Mouse (Mus musculus) heart, postnatal 4 days (tissue): Measurements from ENCODE around the gene 4930579F01Rik. TPM values are rescaled to one million over a fixed set of nuclear protein-coding genes. Genes with fewer than 3 reads are reported as not detected.

Experiments used
- DNase-seq: peaks from one replicate; pipeline ENCODE4 v3.0.0; 2021
- total RNA-seq, 2 experiments: library from RNA; stranded (reverse); gene quantifications; 2 replicates each; pipeline ENCODE4 v1.2.3; 2021

The 4930579F01Rik gene
- total RNA-seq, result not detected

DNA sequence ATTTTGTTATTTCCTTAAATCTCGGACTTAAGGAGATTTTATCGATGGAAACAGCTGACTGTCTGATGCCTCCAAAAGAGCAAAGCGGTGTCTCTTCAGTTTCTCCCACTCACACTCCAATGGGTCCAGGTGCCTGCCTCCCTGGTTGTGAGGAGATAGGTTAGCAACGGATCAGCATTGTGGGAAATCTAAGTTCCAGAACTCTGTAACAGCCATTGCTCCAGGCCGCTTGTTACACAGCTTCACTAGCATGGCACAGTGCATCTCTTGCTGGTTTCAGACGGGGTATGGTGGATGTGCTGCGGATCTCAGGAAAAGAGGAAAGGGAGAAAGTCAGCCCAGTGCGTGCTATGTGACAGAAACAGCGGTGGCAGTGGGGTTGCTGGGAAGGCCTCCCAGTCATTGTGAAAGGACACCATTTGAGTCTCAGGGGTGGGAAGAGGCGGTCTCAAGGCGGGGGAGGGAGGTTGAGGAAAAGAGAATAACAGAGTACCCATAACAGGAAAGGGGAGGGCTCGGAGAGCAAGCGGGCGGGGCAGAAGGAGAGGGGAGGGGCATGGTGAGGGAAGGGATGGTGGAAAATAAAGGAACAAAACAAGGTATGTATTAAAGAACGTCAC is at the start of gene 4930579F01Rik:
Gene 4930579F01Rik, minus strand, starts transcription at position 143 of the 620 bp plus-strand sequence.
- no peak for DNase-seq

- no peak for DNase-seq
These were observed 49.3 kb upstream of the 4930579F01Rik start for GRCm38 (mm10) chr3:138242933-138243332.

- DNase-seq, result no peak
These were observed 48.5 kb upstream of the 4930579F01Rik start for GRCm38 (mm10) chr3:138242021-138242726.

GRCm38 (mm10) chr3:138241371-138241770 is 47.7 kb upstream of the 4930579F01Rik start:
- no peak for DNase-seq

- DNase-seq, result no peak
These were observed 47.3 kb upstream of the 4930579F01Rik start for GRCm38 (mm10) chr3:138240942-138241341.

DNA sequence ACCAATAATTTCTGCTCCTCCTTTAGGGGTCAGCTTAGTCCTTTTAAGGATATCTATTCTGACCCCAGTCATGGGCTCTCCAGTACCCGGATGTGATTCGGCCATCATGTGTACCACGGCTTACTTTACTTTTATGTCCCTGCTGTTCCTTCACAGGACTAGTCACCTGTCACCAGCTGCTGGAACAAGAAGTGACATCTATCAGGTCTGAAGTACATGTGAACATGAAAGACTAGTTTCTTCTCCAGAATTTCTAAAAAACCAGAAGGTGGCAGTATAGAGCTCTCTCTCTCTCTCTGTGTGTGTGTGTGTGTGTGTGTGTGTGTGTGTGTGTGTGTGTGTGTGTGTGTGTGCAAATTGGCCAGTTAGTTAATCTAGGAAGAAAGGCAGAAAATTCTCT is 46.8 kb upstream of the 4930579F01Rik start:
- no peak for DNase-seq

- no peak for DNase-seq
These were observed 45.8 kb upstream of the 4930579F01Rik start for GRCm38 (mm10) chr3:138239461-138239860.

DNA sequence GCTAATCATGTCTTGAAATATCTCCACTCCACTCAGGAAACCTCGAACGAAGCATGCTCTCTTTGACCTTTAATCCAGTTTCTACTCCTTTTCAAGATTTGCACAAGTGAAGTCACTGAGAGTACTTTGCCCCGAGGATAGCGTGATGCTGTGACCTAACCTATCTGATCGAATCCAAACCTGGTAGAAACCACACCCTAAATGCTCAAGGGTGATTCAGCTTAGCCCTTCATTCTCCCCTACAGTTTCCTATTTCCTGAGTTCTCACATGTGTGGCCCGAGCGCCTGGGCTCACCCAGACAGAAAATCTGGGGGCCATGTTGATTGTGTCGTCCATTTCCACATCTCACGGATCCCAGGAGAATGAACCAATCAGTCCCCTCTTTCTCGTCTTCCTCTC is 44.4 kb upstream of the 4930579F01Rik start:
- DNase-seq, result no peak

DNA sequence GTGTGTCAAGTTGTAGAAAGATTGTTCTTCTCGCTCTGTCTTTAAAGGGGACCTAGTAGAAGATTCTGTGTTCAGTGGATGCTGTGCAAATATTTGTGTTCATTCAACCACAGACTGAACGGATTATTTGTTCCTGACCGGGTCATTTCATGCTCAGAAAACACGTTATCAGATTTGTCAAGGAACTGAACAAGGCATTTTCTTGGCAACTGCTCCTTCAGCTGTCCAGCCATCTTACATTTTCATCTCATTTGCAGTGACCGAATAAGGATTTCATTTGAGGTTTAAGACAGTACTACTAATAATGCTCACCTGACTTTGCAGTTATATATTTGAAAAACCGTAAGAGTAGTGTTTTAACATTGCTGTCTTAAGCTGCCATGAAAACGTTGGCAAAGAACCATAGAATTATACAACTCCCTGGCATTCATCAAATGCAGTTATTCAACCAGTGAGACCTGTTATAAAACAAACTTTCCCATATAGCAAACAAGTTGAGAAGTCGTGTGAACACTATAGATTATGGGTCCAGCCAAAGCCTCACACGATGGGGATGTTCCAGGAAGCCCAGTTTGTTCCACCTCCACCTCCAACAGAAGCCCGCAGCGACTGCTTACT is 43.0 kb upstream of the 4930579F01Rik start:
- no peak for DNase-seq

DNA sequence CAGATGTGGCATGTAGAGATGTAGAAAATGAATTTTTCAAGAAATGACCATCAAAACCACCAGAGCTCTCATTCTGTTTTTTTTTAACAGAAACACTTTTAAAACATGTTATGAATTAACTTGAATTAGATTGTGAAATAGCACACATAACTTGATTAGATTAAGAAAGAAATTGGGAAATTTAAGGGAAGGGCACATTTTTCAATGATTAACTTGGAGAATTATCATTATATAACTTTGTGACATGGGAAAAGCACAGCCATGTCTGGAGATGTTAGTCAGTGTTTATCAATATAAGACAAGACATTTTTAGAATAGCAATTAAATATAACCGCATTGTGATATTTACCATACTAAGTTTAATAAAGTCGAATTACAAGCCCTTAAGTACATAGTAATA is 37.9 kb upstream of the 4930579F01Rik start:
- DNase-seq, result no peak

GRCm38 (mm10) chr3:138230266-138230665 is 36.6 kb upstream of the 4930579F01Rik start:
- DNase-seq, result no peak

DNA sequence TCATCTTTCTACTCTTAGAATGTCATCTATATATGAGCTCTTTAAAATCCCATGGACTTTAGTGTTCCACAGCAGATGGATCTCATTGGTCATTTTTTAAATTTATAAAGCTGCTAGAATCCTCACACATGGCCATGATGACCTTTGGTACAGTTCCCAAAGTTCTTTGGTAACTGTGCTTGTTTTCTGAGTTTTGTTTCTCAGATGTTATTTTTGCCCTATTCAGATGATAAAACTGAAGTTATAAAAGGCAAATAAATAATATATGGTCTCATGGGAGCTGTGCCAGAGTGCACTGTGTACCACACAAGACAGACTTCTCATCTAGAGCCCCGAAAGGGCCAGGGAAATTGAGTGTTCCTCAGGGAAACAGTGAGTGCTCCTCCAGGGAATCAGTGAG is 35.8 kb upstream of the 4930579F01Rik start:
- DNase-seq, result no peak

GRCm38 (mm10) chr3:138227782-138228181 is 34.2 kb upstream of the 4930579F01Rik start:
- DNase-seq, result no peak

GRCm38 (mm10) chr3:138227082-138227481 is 33.5 kb upstream of the 4930579F01Rik start:
- no peak for DNase-seq

DNA sequence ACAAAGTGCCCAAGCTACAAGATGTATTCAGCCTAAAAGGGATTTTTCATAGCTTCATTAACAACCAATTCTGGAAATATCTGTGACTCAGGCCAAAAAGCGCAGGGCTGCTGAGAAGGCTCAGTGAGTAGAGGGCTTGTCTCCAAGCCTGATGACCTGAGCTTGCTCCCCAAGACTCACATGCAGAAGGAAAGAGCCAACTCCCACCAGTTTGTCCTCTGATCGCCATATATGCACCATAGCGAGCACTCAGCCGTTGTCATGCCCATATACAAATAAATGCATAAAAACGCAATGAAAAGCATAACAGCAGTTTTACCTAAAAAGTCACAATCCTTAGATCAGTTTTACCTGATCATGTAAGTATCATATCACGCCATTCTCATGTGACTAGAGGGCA is 32.9 kb upstream of the 4930579F01Rik start:
- no peak for DNase-seq

DNA sequence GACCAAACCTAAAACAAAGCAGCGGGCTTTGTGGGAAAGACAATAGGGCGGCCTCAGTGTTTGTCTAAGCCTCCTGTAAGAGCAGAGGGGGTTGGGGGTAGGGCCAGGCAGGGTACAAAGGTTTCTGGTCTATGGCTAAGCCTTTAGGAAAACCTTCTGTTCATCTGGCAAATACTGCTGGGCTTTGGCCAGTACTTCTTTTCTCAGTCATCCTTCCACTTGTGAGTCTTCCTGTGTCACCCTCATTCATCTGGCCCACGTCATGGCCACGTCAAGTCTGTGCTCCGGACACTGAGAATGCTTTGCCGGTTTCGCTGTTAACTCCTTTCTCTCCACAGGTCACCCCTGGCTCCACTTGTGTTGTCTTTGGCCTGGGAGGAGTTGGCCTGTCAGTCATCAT is 32.2 kb upstream of the 4930579F01Rik start:
- DNase-seq, result no peak

DNA sequence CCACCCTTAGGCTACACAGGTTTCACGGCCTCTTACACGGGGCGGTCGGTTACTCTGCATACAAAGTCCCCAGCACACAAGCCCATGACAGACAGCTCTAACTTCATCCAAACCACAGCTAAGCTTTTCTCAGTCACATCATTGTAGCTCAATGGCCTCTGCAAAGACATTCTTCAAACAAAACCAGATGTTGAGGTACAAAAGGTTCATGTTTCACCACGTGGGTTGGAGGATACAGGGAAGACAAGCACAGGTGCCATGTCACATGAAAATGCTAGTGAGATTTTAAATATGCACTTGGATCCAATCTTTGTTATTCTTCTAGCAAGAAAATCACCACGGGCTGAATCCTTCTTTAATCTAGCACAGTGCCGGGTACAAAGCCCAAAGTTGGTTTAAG is 31.7 kb upstream of the 4930579F01Rik start:
- DNase-seq, result no peak

DNA sequence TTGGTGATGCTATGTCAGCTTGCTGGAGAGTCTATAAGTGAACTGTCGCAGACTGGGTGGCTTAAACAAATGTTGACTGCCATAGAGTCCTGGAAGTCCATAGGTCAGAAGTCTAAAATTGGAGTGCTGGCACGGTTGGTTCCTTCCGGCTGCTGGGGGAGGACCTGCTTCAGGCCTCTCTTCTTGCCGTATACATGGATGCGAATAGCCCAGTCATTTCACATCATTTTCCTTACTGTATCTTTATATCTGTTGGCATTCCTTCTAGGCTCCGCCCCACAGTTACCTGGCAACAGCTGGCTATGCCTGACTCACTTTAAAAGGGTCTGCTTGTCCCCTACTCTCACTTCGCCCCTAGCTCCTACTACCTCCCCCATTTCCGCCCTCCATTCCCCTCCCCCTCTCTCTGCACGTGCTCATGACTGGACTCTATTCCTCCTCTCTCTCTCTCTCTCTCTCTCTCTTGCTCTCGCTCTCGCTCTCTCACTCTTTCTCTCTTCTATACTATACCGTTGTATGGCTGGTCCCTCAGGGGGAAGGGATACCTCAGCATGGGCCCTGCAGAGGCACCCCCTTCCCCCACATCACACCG is 30.8 kb upstream of the 4930579F01Rik start:
- no peak for DNase-seq

DNA sequence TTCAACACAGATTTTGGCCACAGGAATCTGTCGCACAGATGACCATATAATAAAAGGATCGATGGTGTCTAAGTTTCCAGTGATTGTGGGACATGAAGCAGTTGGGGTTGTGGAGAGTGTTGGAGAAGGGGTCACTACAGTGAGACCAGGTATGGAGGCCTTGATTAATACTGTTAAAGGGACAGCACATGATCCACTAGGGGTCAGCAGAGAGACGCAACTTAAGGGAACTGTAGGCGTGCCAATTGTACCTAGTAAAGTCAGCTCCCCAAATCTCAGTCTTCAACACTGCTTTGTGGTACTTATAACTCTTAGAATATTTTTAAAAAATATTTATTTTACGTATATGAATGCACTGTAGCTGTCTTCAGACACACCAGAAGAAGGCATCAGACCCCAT is 29.3 kb upstream of the 4930579F01Rik start:
- DNase-seq, result peak; percentile 74

- DNase-seq, result no peak
These were observed 28.9 kb upstream of the 4930579F01Rik start for GRCm38 (mm10) chr3:138222511-138222910.

GRCm38 (mm10) chr3:138221116-138221515 is 27.5 kb upstream of the 4930579F01Rik start:
- no peak for DNase-seq

- DNase-seq, result no peak
These were observed 24.1 kb upstream of the 4930579F01Rik start, which contains the start of gene Adh7 for GRCm38 (mm10) chr3:138217631-138218264. TSS of gene Adh7 (plus strand) at chr3:138217760.

DNA sequence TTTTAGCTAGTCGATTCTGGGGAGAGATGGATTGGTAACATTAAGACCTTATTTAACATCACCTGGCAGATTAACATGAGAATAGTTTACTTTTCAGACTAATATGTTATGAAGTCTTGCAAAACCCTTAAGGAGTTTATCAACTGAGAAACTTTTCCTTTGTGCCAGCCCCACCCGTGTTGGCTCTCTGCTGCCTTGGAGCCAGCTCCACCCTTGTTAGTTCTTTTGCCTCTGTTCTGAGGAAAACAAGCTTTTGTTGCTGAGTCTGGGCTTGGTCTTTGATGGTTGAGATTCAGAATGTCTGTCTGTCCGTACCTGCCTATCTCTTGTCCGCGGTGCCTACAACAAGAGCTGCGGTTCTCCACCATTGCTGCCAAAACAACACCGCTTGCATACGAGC is 22.5 kb upstream of the 4930579F01Rik start:
- DNase-seq, result no peak
